Mouse (Mus musculus) CH12F3 (cell line): Measurements from ENCODE around the gene Gm29776.

Source experiments
- in situ Hi-C: fragments of 300-500 bp; cut with MboI; formaldehyde crosslinking; loops from 2 replicates; pipeline ENCODE4 v1.14.3; 2020; ENCODE audit warnings: low sequenced_read_pairs

The Gm29776 gene

DNA sequence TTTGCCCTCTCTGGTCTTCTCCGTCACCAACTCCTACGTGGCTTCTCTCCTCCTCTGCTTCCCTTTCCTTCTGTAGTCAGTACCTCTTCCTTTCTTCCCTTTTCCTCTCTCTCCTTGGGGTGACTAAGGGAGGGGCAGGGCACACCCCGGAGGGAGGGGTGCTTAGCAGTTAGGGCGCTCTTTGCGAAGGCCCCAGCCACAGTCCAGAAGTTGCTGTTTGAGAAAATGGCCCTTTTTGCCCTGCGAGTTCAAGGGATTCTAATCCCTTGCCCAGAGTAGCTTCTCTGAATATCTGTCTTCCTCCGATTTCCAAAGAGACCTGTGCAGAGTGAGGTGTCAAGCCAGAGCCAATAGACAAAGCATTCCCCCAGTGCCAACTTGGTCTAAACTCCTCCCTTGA lies 13.4 kb upstream of the Gm29776 start, which contains the start of gene Cebpe:
Cebpe (minus strand) TSS at position 101 of the 400 bp plus-strand sequence.
- in situ Hi-C loops, result no loop called here

DNA sequence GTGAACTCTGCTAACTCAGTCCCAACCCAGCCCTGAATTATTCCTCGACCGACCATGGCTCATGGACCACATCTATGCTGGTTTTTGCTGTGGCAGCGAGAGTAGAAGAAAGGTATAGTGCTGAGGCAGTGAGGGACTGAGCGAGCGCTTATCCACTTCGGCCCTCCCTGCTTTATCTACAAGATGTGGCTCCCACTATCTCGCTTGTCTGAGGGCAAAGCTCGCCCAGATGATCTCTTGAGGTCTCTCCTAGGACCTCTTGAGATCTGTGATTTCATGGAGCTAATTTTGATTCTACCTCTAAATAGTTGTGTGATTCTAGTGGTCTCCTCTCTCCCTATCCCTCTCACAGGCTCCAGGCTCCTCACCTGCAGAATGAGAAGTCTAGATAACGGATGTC lies 10.4 kb upstream of the Gm29776 start:
- in situ Hi-C loops, result no loop called here

DNA sequence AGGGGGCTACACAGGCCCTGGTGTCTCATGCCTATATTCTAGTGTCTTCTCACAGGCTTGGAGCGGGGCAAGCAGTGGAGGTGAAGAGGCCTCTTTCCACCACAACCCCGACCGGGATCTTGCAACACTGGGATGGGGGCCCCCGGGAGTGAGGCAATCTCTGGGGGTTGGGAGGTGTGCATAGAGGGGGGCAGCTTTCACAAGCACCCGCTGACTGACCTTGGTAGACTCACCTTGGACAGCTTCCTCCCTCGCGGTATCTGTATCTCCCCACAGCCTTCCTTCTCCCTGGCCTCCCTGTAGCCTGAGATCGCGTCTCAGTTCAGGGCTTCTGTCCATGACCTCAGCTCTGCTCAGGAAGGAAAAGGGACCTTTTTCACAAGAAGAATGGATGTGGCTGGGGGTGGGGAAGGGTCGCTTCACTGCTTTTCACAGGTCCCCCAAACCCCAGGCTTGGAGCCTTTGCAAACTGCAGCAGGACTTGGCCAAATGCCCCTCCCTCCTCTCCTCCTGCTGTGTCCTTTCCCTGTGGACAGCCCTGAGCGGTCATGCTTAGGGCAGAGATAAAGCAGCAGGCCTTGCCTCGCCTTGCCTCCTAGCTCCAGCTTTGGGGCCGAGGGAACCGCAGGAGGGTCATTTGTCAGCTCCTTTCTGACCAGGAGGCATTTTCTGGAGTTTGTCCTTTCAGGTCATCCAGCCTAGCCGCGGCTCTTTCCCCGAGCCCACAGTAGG lies 8.1 kb upstream of the Gm29776 start:
- in situ Hi-C loops, result no loop called here

DNA sequence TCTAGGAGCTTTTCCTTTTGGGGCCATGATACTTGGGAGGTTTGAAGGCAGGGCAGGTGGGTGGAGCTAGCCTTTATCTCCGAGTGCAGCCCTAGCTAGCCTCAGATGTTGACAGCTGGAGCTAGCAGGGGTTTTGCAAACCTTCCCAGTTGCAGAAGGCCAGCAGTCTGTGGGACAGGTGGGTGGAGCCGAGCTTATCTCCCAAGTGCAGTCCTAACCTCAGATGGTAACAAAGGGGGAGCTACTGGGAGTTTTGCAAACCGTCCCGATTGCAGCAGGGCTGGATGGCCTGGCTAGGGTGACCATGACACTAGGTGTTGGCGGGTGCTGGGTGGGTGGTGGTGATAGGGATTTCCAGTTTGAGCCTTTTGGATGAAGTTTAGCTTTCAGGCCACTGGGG lies 7.2 kb upstream of the Gm29776 start:
- in situ Hi-C loops, result no loop called here

DNA sequence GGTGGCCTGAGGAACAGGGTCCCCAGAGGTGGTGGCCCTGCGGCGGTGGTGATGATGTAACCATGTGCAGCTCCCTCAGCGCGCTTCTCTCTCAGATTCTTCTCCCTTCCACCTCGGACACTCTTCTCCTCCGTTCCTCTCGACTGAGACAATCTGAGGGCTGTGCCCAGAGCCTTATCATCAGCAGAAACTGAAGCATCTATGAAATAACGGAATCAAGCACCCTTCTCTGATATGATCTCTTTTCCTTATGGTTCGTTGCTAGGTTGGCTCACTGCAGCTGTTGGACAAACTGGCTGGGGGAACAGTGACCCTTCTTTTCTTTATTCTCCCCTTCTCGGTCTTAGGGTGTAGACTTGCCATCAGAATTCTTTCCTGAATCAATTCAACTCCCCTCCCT lies 4.6 kb upstream of the Gm29776 start:
- in situ Hi-C loops, result no loop called here

DNA sequence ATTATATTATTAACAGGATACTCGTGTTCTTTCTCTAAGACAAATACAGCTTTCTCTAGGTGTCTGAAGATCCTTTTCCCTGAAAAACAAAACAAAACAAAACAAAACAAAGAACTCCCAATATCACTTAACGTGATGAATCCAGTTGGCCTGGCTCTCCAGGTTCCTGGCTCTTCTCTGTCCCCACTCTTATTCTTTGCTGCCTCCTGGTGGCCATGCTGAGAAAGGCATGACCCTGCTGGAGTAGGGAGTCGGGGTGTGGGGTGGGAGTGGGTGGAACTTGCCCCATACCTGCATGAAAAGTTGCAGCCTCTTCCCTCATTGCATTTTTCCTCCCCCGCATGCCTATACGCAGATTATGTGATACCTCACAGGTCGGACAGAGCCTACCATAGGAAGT lies 2.7 kb upstream of the Gm29776 start:
- in situ Hi-C loops, result no loop called here

DNA sequence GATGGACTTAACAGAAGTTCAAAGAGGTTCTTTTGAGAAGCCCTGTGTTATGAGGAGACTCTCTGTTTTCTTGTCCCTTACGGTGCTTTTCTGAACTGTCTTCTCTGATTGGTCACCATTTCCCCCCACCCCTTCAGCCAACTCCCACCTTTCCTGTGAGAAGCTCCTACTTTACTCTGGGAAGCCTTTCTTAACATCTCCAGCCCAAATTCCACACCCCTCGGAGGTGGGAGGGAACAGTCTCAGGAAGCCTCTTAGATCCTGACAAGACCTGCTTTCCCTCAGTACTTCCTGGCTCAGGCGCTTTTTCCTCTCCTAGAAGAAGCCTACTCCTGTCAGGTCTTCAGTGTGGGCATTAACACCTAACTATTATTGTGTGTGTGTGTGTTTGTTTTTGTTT lies 953 bp upstream of the Gm29776 start:
- in situ Hi-C loops, result no loop called here

DNA sequence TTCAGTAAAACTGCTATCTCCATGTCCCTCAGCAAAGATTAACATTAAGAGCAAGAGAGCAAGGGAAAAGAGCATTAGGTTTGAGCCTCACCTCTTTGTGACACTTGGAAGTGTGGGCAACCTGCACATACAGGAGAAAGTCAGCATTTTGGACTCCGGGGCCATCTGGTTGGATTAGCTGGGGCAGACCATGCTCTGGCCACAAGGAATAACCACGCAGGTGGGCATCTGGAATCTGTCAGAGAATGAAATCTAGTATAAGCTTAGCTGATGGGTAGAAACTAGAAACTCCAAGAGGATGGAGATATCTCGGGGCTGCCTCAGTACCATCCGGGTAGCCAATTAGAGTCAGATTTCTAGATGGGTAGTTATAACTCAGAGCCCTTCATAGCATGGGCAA lies 1.9 kb downstream of the Gm29776 start:
- in situ Hi-C loops, result no loop called here

DNA sequence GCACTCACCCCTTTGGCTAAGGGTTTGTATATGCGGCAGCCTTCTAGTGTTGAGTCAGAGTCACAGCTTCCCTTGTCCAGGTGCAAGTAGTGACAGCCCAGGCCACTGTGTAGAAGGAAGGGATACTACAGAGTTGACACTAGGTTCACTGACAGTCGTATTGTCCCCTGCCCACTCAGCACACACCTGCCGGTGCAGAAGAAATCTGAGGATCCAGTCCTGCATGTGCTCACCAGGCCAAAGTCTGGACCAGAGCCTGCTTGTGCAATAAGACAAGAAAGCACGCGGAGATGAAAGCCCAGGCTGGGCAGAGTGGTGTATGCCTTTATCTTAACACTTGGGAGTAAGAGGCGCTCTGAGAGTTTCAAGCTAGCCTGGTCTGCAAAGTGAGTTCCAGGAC lies 3.6 kb downstream of the Gm29776 start:
- in situ Hi-C loops, result no loop called here

DNA sequence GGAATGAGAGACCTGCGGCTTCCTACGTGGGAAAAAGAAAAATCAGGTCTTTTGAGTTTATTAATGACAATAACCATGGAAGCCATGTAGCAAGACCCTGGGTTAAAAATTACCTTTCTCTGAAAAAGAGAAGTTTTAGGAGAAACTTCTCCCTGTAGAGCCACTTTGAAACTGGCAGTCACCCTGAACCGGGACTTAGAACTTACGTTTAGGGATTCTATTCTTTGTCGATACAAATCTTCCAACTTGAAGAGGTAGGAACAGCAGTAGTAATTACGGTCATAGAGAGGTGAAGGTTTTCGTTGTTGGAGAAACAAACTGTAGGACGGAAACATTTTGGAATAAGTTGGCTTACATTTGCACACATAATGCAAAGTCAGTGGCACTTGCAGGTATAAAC lies 11.4 kb downstream of the Gm29776 start:
- in situ Hi-C loops, result no loop called here

DNA sequence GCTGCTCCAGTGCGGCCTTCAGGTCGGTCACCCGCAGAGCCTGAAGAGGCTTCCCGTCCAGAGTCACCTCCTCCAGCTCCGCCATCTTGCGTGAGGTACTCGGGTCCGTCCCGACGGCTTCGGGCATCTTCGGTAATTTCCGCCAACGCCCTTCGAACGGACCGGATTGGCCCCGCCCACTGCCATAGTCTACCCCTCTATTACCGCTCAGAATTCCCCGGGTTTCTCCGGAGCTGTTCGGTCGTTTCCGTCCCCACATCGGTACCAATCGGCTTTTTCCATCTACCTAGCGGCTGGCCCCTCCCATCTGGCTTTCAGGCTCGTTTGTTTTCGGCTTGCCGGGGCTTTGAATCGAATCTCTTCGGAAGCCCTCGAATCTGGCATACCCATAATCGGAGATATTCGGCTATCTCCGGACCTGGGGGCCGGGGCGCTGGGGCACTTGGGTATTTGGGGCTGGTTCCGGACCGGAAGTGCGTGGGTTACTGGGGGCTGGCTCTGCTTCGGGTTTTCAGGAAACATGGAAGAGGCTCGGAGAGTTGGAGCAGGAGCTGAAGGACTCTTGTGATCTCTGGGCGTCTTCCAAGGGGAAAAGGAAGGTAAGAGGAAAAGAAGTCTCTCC lies 12.0 kb downstream of the Gm29776 start, which contains the start of gene Acin1:
Acin1 (minus strand) TSS at position 410 of the 622 bp plus-strand sequence.
- in situ Hi-C loops, result no loop called here

DNA sequence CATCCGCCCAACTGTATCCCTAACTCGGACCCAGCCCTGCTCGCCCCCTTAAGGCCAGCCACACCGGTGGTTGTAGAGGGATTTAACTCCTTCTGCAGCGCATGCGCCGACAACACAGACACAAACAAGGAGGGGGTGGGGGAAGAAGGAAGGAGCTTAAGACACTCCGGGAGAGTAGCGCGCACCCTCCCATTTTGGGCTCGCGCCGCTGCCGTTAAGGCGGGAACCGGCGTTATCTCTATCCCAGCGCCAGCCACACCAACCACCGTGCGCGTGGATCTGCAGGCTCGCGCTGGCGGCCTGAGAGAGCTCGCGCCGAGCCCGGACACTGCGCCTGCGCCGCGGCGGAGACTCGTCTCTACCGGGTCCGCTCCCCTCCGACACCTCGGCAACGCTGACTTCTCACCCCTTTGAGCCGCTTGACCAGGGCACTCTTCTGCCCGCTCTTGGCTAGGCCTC lies 12.5 kb downstream of the Gm29776 start, which contains the start of gene 1700123O20Rik:
1700123O20Rik (plus strand) TSS at position 154 of the 459 bp plus-strand sequence.
- in situ Hi-C loops, result no loop called here

DNA sequence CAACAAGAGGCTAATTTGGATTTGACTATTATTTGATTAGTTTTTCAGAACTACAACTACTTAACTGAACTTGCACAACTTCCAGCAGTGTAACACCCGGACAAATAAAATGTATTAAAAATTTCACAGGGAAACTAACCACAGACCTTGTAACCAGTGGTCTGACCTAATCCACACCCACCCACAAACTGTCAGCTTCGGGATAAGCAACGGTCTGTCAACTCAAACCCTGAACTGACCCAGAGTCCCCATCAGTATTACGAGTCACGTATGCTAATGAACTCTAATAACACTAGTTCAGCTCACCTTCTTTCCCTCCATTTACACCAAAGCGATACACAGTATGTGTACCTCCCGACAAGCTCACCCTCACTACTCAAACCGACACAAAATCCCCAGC lies 13.2 kb downstream of the Gm29776 start:
- in situ Hi-C loops, result no loop called here

DNA sequence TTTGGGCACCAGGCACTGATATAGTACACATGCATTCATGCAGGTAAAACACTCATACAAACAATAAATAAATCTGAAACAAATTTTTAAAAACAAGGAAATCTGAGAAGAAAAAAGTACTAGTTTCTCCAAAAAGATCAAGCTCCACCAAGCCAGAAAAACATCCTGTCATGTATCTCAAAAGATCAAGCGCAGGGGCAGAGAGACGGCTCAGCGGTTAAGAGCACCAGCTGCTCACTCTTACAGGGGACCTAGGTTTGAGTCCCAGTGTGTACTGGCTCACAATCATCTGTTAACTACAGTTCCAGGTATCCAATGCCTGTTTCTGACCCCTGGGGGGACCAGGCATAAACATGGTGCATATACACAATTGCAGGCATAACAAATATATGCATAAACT lies 16.2 kb downstream of the Gm29776 start:
- in situ Hi-C loops, result no loop called here

DNA sequence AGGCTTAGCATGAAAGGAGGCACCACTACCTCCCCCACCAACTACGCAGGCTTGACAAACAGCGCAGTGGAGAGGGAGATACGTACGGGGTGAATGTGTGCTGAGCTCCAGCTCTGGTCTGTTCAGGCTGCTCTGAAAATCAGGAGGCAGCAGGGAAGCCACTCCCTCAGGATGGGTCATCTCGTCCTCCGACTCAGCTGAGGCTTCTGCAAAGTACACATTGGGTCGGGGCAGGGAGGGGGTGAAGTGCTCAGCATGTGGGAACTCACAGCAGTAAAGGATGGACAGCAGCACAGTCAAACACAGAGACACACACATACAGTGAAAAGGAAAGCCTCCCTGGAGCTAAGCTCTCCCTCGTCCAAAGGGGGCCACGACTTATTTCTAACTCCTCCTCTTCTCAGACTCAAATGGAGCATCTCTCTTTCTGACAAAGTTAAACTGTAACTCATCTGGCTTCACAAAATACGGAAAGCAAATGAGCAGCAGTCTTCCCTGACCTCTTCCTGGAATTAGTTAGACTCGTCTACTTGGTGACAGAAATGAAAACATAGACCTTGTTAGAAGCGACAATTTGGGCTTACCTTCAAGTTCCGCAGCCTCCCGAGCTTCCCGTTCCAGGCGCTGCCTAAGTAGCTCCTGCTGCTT lies 19.9 kb downstream of the Gm29776 start:
- in situ Hi-C loops, result no loop called here

DNA sequence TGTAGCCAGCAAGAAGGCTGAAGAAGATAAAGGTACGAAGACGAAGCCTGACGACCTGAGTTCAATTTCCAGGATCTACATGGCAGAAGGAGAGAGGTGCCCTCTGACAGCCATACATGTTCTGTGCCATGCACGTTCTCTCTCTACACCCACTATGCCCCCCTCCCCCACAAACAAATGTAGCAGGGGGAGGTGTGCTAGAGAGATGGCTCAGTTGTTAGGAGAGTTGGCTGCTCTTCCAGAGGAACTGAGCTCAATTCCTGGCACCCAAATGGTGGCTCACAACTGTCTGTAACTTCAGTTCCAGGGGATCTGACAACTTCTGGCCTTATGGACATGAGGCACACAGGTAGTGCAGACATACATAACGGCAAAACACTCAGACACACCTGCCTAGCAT lies 22.3 kb downstream of the Gm29776 start:
- in situ Hi-C loops, result no loop called here

DNA sequence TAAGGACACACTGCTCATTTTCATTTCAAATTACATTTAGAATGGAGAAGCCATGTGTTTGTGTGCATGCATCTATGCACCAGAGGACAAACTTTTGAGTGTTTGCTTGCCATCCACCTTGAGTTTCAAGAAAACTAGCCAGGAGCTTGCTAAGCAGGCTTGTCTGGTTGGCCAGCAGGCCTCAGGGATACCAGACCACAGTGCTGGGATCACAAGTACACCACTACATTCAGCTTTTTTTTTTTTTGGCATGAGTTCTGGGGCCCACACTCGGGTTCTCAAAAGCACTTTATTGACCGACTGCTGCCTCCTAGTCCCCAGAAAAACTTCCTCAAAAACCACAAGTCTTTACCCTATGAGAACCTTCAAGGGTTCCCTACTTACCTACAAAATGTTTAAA lies 24.3 kb downstream of the Gm29776 start:
- in situ Hi-C loops, result no loop called here

DNA sequence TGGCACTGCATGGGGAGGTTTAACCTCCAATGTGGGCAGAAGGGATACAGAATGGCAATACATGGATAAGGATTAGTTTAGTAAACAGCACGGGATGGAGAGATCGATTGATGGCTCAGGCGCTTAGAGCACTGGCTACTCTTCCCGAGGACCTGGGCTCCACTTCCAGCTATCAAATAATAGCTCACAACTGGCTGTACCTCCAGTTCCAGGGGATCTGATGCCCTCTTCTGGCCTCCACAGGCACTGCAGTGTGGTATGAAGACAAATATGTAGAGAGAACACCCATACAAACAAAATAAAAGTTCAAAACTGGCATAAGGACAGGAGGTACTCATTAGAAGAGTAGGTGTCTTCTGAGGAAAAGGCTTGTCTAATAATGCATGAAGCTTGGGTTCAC lies 29.3 kb downstream of the Gm29776 start:
- in situ Hi-C loops, result no loop called here

DNA sequence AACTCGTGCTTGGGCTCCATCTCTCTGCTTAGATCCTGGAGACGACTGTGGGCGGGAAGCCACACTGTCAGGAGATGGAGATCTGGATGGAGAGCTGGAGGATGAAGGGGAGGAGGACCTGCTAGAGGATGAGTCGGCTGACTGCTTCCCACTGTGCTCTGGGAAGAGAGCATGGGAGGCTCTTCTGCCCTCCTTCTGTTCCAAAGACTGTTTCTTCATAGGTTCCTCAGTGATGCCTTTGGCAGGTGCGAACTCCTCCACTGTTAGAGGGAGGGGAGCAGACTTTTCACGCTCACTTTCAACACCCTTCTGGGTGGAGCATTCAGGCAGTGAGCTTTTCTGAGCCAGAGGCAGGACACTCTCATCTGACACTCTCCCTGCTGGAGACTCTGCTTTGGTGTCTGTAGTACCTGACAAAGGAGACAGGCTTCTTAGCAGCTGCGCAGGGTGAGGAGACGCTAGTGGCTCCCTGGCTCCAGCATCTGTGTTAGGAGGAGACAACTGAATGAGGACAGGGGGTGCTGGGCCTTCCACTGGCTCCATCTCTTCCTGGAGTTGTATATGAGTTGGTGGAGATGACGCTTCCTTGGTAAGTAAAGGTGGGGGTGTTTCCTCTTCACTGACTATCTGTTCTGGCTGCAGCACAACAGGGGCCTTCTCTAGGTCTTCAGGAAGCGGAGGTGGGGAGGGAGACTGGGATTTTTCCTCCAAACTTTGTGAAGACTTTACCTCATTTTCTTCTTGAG lies 34.0 kb downstream of the Gm29776 start:
- in situ Hi-C loops, result no loop called here

DNA sequence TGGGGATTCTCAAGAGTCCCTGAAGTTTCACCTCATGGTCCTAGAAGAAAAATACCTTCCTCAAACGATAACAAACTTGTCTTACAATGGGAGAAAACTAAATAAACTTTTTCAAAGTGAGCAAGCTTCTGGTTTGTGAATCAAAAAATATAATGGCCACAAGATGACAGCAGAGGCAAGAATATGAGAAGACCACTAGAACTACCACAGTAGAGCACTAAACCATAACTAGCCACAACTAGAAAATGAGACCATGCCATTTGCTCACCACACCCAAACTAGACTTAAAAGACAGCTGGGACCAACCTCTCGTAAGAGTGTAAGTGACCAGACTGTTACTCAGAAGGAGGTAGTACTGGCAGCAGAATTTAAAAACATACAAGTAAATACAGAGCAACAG lies 38.6 kb downstream of the Gm29776 start:
- in situ Hi-C loops, result no loop called here

DNA sequence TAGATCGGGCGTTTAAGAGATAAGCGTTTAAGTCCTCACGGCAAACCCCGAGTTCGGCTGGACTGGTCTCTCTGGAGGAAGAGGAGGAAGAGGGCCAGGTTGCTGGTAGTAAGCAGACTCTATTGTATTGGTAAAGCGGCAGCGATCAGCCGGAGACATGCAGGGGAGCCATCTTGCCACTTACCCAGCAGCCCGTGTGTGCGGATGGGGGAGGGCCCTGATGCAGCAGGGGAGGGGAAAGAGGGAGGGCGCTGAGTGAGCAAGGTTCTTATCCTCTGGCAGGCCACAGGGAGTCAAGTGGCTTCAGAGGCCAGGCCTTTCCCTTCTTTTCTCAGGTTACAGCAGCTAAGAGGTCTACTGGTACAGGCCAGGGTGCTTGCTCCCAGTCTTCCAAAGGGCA lies 45.1 kb downstream of the Gm29776 start:
- in situ Hi-C loops, result no loop called here
